Mouse (Mus musculus): ENCODE measurements around the gene Thbs4. TPM values are rescaled to one million over a fixed set of nuclear protein-coding genes. Genes with fewer than 3 reads are reported as not detected.
"Not testable (repeated sequence)": the region's sequence is repeated elsewhere in the genome, so short reads cannot be mapped to it uniquely, and the experiment has no call there.

The Thbs4 gene
- 59.9 and 70.6 TPM in 2 replicates for polyA plus RNA-seq (2012; rRNA removed)
- polyA plus RNA-seq (2014; fragmentation: Nextera tagmentation; extraction: Ambion mirVana): 32.0 and 38.3 TPM in 2 replicates

- peak within 1 kb of the TSS; percentile 52 for H3K9ac ChIP-seq (ENCODE audit: low read depth, low read length, severe bottlenecking)
- peak within 1 kb of the TSS; percentile 63 for H3K4me2 ChIP-seq (replicated peaks; ENCODE audit: low read depth, low read length, severe bottlenecking)
- no peak within 1 kb of the TSS for H3K27ac ChIP-seq (replicated peaks; ENCODE audit: low read depth, low read length)
- no peaks in the 10 kb centered on the region for H3K9me3 ChIP-seq (ENCODE audit: control insufficient read depth, low read length)
- no peak for DNase-seq (ENCODE audit: low spot score)
- H3K4me3 ChIP-seq (replicated peaks; ENCODE audit: low read length): peak within 1 kb of the TSS; percentile 38
- 7% methylated on average over 29 of the region's 45 CpGs for WGBS
- no peak for TF ChIP-seq POLR2A (IDR thresholded peaks at IDR 0.05; ENCODE audit: borderline replicate concordance, extremely low read depth, insufficient read depth, insufficient read length)
- no peaks in the 10 kb centered on the region for H3K36me3 ChIP-seq (ENCODE audit: control insufficient read depth, insufficient read depth, low read length)
- peaks cover 8% of the 10 kb centered on the region for H3K4me1 ChIP-seq (ENCODE audit: control insufficient read depth, insufficient read depth, low read length)
- H3K27me3 ChIP-seq (ENCODE audit: control insufficient read depth, insufficient read depth, low read length): peaks cover 11% of the 10 kb centered on the region; the same call in 1 of the 2 replicates
- 0 out of 2 replicates have a peak, but pooled peaks have one; percentile 26 for ATAC-seq (ENCODE audit: low FRiP score, low read depth)
Measured at GRCm38 (mm10) chr13:92794462-92795214, at the start of gene Thbs4. Thbs4 (minus strand) TSS chr13:92794818.

DNA sequence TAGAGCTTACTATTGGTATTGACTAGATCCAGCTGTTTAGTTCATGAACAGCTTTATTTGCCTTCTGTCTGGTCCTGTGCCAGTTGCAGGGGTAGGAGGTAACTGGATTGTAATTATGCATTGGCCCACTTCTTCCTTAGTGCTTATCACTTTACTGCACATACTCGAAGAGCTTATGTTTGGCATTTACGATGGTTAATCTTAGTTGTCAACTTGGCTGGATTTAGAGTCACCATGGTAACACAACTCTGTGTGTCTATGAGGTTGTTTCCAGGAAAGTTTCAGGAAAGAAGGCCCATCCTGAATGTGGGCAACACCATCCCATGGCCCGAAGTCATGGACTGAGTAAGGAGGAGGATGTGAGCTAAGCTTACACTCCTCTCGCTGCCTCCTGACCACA lies 38.5 kb upstream of the Thbs4 start:
- H3K27me3 ChIP-seq (ENCODE audit: control insufficient read depth, insufficient read depth, low read length): no peaks in the 10 kb centered on the region
- WGBS: 80% methylated on average over 4 of the region's 4 CpGs

GRCm38 (mm10) chr13:92828820-92829219 lies 34.2 kb upstream of the Thbs4 start:
- H3K9ac ChIP-seq (ENCODE audit: low read depth, low read length, severe bottlenecking): peak overlapping the region; percentile 3; the same call in 1 of the 2 replicates
- no peak overlapping the region for H3K4me2 ChIP-seq (replicated peaks; ENCODE audit: low read depth, low read length, severe bottlenecking)
- no peaks in the 10 kb centered on the region for H3K9me3 ChIP-seq (ENCODE audit: control insufficient read depth, low read length)
- H3K4me1 ChIP-seq (ENCODE audit: control insufficient read depth, insufficient read depth, low read length): peaks cover 6% of the 10 kb centered on the region; the same call in 1 of the 2 replicates
- no peaks in the 10 kb centered on the region for H3K36me3 ChIP-seq (ENCODE audit: control insufficient read depth, insufficient read depth, low read length)
- ATAC-seq (ENCODE audit: low FRiP score, low read depth) (peak; percentile 45; the same call in 1 of the 2 replicates), DNase-seq (ENCODE audit: low spot score) (peak; percentile 57)
- H3K4me3 ChIP-seq (replicated peaks; ENCODE audit: low read length): no peak overlapping the region
- no peak overlapping the region for H3K27ac ChIP-seq (replicated peaks; ENCODE audit: low read depth, low read length)
- H3K27me3 ChIP-seq (ENCODE audit: control insufficient read depth, insufficient read depth, low read length): no peaks in the 10 kb centered on the region
- 40% methylated on average over 10 of the region's 10 CpGs for WGBS
- TF ChIP-seq POLR2A (IDR thresholded peaks at IDR 0.05; ENCODE audit: borderline replicate concordance, extremely low read depth, insufficient read depth, insufficient read length): no peak

More for the DNA sequence above, 38.5 kb upstream of the Thbs4 start:
- Histone ChIP-seq H3K36me3 (ENCODE audit: control insufficient read depth, insufficient read depth, low read length) (no peaks in the 10 kb centered on the region), H3K4me2 (replicated peaks; ENCODE audit: low read depth, low read length, severe bottlenecking) (no peak overlapping the region), H3K27ac (replicated peaks; ENCODE audit: low read depth, low read length) (no peak overlapping the region), H3K9ac (ENCODE audit: low read depth, low read length, severe bottlenecking) (no peak overlapping the region), H3K9me3 (ENCODE audit: control insufficient read depth, low read length) (no peaks in the 10 kb centered on the region), H3K4me3 (replicated peaks; ENCODE audit: low read length) (no peak overlapping the region), H3K4me1 (ENCODE audit: control insufficient read depth, insufficient read depth, low read length) (peaks cover 6% of the 10 kb centered on the region; the same call in 1 of the 2 replicates)
- no peak for DNase-seq (ENCODE audit: low spot score)
- no peak for ATAC-seq (ENCODE audit: low FRiP score, low read depth)
- TF ChIP-seq POLR2A (IDR thresholded peaks at IDR 0.05; ENCODE audit: borderline replicate concordance, extremely low read depth, insufficient read depth, insufficient read length): no peak

GRCm38 (mm10) chr13:92817357-92817756 lies 22.7 kb upstream of the Thbs4 start:
- Histone ChIP-seq H3K4me3 (replicated peaks; ENCODE audit: low read length) (no peak overlapping the region), H3K4me2 (replicated peaks; ENCODE audit: low read depth, low read length, severe bottlenecking) (no peak overlapping the region), H3K36me3 (ENCODE audit: control insufficient read depth, insufficient read depth, low read length) (no peaks in the 10 kb centered on the region), H3K4me1 (ENCODE audit: control insufficient read depth, insufficient read depth, low read length) (peaks cover under 1% of the 10 kb centered on the region; the same call in 1 of the 2 replicates), H3K27ac (replicated peaks; ENCODE audit: low read depth, low read length) (no peak overlapping the region), H3K9me3 (ENCODE audit: control insufficient read depth, low read length) (no peaks in the 10 kb centered on the region), H3K27me3 (ENCODE audit: control insufficient read depth, insufficient read depth, low read length) (no peaks in the 10 kb centered on the region), H3K9ac (ENCODE audit: low read depth, low read length, severe bottlenecking) (no peak overlapping the region)
- DNase-seq (ENCODE audit: low spot score) (no peak), ATAC-seq (ENCODE audit: low FRiP score, low read depth) (no peak)
- no peak for TF ChIP-seq POLR2A (IDR thresholded peaks at IDR 0.05; ENCODE audit: borderline replicate concordance, extremely low read depth, insufficient read depth, insufficient read length)
- WGBS: 42% methylated on average over 3 of the region's 3 CpGs

GRCm38 (mm10) chr13:92816329-92816728 lies 21.7 kb upstream of the Thbs4 start:
- Histone ChIP-seq H3K4me3 (replicated peaks; ENCODE audit: low read length) (no peak overlapping the region), H3K4me1 (ENCODE audit: control insufficient read depth, insufficient read depth, low read length) (peaks cover 4% of the 10 kb centered on the region; the same call in 1 of the 2 replicates), H3K4me2 (replicated peaks; ENCODE audit: low read depth, low read length, severe bottlenecking) (no peak overlapping the region), H3K36me3 (ENCODE audit: control insufficient read depth, insufficient read depth, low read length) (no peaks in the 10 kb centered on the region), H3K27me3 (ENCODE audit: control insufficient read depth, insufficient read depth, low read length) (no peaks in the 10 kb centered on the region), H3K9ac (ENCODE audit: low read depth, low read length, severe bottlenecking) (no peak overlapping the region), H3K27ac (replicated peaks; ENCODE audit: low read depth, low read length) (no peak overlapping the region), H3K9me3 (ENCODE audit: control insufficient read depth, low read length) (no peaks in the 10 kb centered on the region)
- no peak for TF ChIP-seq POLR2A (IDR thresholded peaks at IDR 0.05; ENCODE audit: borderline replicate concordance, extremely low read depth, insufficient read depth, insufficient read length)
- no peak for DNase-seq (ENCODE audit: low spot score)
- no peak for ATAC-seq (ENCODE audit: low FRiP score, low read depth)
- 76% methylated on average over 5 of the region's 5 CpGs for WGBS

- H3K27me3 ChIP-seq (ENCODE audit: control insufficient read depth, insufficient read depth, low read length); H3K4me1 ChIP-seq (ENCODE audit: control insufficient read depth, insufficient read depth, low read length); H3K9me3 ChIP-seq (ENCODE audit: control insufficient read depth, low read length); H3K4me2 ChIP-seq (replicated peaks; ENCODE audit: low read depth, low read length, severe bottlenecking); H3K36me3 ChIP-seq (ENCODE audit: control insufficient read depth, insufficient read depth, low read length); DNase-seq (ENCODE audit: low spot score); H3K27ac ChIP-seq (replicated peaks; ENCODE audit: low read depth, low read length); H3K9ac ChIP-seq (ENCODE audit: low read depth, low read length, severe bottlenecking); ATAC-seq (ENCODE audit: low FRiP score, low read depth); H3K4me3 ChIP-seq (replicated peaks; ENCODE audit: low read length): not testable (repeated sequence)
- WGBS: 92% methylated on average over 1 of the region's 1 CpGs
Measured at GRCm38 (mm10) chr13:92810592-92810991, 16.0 kb upstream of the Thbs4 start.

All from limb, embryonic 14.5 days (tissue).